Mouse (Mus musculus) cerebellum, adult 11-12 months (tissue): ENCODE data around the gene Rad51c.
"Not testable (repeated sequence)": the region's sequence is repeated elsewhere in the genome, so short reads cannot be mapped to it uniquely, and the experiment has no call there.

Experiments used
- DNase-seq: peaks from one replicate; pipeline ENCODE4 v3.0.0; 2022

Rad51c gene

DNA sequence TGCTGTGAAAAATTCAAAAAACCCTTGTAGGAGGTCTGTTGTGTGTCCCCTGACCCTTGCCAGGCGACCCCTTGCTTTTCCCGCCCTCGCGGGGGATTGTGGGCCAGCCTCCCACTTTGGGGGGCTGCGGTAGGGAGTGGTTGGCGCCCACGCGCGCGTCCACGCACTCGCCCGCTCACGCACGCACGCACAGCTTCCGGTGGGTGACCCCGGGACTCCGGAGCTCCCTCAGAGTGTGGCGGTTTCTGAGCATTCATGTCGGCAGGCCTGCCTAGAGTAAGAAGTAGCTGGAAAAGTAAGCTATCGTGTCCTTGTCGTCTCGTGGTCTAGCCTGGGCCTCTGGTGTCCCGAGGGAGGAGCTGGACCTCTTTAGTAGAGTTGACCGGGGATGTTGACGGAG lies at the start of gene Rad51c, which contains the start of gene Tex14:
Rad51c (minus strand) TSS at position 79 of the 400 bp plus-strand sequence.
Tex14 (plus strand) TSS at position 190 of the 400 bp plus-strand sequence.
- DNase-seq, result peak; percentile 72

DNA sequence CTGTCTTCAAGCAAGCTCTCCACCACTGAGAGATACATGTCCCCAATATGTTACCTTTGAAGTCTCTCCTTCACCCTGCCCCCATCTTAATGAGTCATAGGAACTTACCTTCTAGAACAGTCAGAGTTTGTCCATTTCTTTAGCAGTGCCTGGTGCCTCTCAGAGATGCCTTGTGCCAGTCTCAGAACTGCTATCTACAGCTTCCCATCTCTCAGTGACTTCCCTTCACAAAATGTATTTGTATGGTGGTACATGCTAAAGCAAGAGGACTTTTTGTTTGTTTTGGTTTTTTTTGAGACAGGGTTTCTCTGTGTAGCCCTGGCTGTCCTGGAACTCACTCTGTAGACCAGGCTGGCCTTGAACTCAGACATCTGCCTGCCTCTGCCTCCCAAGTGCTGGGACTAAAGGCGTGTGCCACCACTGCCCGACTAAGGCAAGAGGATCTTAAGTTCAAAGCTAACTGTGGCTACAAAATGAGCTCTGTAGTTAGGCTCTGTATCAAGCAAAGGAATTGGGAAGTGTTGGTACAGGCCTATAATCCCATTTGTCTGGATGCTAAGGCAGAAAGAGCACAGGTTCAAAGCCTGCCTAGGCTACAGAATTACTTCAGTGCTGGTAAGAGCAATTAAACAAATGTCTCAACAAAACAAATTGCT lies 49.4 kb upstream of the Rad51c start:
- no peak for DNase-seq

DNA sequence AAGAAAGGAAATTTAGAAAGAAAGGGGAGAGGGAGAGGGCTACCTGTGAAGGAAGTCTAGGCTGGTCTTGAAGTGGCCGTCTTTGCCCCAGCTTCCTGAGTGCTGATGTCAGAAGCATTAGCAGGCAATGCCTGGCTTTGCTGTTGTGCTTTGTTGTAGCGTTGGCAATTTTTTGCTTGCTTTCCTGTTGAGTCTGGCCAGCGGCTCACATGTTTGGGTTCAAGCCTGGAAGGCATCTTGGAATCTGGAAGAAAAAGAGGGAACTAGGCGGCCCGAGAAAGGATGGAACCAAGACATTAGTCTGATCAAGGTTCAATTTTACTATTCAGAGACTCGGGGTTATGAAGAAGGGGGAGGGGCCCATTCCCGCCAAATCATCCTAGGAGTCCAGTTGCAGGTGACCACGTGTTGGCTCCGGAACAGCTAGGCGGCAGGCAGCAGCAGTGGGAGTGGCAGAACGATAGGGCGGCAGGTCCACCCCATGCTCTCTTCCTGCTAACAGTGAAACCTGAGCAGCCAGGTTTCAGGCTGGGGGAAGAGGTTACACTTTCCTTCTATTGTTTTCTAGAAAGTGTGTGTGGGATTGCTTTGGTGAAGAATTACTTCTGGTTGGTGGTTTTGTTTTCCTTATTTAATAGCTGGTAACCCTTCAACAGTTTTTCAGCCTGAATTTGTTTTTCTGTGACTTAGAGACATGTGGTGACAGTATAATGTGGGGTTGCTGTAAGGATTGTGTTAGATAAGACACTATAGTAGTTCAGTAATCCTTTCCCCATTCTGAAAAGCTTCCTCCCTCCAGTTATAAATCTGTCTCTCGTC lies 48.7 kb upstream of the Rad51c start:
- DNase-seq, result no peak

DNA sequence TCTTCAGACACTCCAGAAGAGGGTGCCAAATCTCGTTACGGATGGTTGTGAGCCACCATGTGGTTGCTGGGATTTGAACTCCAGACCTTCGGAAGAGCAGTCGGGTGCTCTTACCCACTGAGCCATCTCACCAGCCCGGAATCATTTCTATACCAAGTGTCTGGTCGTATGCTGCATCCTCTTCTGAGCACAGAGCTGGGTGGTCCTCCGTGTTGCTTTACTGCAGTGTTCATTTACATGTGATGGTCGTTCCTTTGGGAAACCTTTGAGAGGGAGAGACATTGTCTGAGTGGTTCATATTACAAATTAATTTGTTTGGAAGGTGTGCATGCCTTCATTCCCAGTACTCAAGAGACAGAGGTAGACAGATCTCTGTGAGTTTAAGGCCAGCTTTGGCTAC lies 48.0 kb upstream of the Rad51c start:
- DNase-seq, result not testable (repeated sequence)

DNA sequence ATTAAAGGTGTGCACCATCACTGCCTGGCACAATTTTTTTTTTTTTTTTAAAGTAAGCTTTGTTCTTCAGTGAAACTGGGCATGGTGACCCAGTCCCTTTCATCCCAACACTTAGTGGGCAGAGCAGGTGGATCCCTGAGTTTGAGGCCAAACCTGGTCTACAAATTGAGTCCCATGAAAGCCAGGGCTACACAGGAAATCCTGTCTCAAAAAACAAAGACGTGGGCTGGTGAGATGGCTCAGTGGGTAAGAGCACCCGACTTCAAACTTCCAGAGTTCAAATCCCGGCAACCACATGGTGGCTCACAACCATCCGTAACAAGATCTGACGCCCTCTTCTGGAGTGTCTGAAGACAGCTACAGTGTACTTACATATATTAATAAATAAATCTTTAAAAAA lies 45.1 kb upstream of the Rad51c start:
- DNase-seq, result not testable (repeated sequence)

DNA sequence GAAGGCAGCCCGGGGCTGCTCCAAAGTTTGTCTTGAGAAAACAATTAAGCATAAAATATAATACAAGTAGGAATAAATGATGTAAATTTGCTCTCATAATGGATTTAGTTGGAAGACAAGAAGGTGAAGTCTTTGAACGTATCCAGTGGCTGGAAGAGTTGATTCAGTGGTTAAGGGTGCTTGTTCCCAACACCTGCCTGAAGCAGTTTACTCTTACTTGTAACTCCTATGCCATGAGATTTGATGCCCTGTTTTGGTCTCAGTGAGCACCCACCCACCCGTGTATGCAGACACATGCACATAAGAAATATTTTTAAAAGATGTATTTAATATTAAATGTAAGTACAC lies 44.4 kb upstream of the Rad51c start:
- no peak for DNase-seq

DNA sequence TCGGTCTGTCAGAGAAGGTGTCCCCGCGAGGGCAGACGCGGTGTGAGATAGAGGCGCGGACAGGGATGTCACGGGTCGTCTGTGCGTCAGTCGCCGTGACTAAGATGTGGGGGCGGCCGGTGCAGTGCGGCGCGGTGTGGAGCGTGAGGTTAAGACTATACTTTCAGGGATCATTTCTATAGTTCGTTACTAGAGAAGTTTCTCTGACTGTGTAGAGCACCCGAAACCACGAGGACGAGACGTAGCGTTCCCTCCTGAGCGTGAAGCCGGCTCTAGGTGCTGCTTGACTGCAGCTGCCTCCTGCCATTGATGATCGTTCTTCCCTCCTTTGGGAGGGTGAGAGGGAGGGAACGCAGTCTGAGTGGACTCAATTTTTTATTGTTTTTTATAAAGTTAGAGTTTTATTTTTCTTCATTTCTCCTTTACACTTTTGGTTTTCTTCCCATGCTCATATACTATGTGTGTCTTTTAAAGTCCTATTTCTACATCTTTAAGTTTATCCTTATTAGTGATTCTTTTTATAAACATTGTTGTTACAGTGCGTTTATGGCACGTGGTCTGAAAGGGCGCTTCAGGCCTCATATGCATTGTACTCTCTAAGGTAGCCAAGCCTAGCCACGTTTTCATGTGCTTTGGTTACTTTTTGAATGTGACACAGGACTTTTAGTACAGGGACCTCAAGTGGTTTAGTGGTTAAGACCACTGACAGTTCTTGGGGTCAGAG lies 43.9 kb upstream of the Rad51c start:
- peak; percentile 66 for DNase-seq

DNA sequence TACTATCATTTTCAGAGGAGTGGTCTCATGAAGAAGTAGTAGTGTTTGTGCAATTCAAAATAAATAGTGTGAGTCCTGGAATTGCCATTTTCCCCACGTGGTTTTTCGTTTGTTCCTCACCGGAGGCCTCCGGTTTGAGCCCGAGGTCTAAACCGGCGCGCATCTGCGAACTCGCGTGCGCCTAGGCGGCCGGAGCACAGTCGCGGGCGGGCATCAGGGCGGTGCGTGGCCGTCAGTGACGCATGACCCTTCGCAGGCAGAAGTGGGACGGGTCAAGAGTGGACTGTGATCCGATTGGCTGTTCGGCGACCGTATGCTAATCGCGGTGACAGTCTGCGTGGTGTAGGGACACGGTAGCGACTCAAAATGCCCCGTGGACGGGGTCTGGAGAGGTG lies 43.3 kb upstream of the Rad51c start:
- peak; percentile 98 for DNase-seq

DNA sequence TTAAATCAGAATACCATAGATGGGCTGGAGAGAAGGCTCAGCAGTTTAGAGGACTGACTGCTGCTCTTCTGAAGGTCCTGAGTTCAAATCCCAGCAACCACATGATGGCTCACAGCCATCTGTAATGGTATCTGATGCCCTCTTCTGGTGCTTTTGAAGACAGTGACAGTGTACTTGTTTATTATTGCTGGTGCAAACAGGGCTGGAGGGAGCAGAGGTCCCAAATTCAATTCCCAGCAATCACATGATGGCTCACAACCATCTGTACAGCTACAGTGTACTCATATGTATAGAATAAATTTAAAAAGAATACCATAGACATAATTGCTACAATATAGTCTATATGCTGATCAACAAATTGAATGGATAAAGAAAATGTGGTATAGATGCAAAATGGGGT lies 42.7 kb upstream of the Rad51c start:
- peak; percentile 45 for DNase-seq

DNA sequence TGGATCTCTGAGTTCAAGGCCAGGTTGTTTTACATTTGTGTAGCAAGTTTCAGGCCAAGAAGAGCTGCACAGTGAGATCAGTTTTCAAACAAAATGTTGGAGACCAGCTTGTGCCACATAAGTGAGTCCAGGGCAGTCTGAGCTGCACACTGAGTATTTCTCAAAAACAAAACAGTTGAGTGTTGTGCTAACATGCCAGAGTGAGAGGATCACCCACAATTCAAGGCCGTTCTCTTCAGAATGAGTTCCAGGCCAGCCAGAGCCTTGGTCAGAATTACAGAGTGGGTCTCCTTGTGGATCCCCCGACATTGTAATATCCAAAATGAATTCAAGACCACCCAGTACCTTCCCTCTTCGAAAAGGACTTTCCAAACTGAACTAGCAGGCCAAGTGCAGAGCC lies 41.4 kb upstream of the Rad51c start:
- no peak for DNase-seq

DNA sequence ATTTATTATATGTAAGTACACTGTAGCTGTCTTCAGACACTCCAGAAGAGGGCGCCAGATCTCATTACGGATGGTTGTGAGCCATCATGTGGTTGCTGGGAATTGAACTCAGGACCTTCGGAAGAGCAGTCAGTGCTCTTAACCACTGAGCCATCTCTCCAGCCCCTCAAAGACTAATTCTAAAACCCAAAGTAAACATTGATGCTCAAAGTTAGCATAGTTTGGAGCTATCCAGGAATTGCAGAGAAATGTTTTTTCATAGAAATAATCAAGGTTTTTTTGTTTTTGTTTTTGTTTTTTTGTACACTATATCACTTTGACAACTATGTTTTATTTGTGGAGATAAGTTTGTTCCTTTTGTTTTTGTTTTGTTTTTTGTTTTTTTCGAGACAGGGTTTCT lies 40.8 kb upstream of the Rad51c start:
- DNase-seq, result not testable (repeated sequence)

DNA sequence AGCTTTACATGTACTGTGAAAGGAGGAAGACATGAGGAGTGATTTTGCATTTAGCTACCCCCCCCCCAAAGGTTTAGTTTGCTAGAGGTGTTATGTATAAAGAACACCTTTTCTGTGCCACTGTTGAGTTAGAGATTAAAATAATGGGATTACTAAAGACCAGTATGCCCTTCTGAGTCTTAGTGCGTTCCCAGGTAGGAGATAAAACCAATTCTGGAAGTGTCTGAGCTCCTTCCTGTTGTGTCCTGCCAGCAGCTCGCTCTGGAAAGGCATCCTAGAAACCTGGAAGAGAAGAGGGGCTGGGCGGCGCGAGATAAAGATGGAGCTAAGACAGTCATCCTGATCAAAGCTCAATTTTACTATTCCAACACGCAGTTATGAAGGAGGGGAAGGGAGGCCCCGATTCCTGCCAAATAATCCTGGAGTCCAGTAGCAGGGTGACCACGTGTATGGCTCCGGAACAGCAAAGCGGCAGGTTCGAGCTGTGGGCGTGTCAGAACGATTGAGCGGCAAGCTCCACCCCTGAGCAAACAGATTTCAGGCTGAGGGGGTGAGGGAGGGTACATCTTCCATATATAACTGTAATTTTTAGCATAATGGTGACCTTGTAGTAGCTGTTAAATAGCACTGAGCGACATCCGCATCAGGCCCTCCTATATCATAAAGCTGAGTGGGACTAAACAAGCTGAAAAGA lies 40.1 kb upstream of the Rad51c start:
- DNase-seq, result peak; percentile 49

DNA sequence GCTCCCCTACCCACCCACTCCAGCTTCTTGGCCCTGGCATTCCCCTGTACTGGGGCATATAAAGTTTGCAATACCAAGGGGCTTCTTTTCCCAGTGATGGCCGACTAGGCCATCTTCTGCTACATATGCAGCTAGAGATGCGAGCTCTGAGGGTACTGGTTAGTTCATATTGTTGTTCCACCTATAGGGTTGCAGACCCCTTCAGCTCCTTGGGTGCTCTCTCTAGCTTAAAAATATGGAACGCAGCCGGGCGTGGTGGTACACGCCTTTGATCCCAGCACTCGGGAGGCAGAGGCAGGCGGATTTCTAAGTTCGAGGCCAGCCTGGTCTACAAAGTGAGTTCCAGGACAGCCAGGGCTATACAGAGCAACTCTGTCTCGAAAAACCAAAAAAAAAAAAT lies 39.3 kb upstream of the Rad51c start:
- peak; percentile 41 for DNase-seq

DNA sequence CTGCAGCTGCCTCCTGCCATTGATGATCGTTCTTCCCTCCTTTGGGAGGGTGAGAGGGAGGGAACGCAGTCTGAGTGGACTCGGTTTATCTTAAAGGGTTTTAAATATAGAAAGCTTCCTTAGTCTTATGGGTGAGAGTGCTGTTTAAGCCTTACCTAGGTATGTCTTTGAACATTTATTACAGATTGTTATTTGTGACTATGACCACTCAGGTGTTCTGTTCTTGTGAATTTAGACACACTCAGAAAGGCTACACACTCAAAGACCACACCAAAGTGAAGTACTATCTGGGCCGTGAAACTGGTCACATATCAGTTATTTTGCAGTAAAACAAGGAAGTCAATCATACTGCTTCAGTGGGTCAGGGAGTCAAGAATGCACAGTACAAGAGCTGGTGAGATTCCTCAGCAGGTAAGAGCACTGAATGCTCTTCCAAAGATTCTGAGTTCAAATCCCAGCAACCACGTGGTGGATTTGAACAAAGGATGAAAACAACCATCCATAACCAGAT lies 38.7 kb upstream of the Rad51c start:
- peak; percentile 75 for DNase-seq

DNA sequence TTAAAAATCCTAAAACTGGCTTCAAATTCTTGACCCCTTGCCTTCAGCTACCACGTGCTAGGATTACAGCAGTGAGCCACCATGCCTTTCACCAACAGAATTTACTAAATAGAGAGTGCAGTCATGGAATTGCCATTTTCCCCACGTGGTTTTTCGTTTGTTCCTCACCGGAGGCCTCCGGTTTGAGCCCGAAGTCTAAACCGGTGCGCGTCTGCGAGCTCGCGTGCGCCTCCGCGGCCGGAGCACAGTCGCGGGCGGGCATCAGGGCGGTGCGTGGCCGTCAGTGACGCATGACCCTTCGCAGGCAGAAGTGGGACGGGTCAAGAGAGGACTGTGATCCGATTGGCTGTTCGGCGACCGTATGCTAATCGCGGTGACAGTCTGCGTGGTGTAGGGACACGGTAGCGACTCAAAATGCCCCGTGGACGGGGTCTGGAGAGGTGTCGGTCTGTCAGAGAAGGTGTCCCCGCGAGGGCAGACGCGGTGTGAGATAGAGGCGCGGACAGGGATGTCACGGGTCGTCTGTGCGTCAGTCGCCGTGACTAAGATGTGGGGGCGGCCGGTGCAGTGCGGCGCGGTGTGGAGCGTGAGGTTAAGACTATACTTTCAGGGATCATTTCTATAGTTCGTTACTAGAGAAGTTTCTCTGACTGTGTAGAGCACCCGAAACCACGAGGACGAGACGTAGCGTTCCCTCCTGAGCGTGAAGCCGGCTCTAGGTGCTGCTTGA lies 38.1 kb upstream of the Rad51c start:
- DNase-seq, result peak; percentile 90

DNA sequence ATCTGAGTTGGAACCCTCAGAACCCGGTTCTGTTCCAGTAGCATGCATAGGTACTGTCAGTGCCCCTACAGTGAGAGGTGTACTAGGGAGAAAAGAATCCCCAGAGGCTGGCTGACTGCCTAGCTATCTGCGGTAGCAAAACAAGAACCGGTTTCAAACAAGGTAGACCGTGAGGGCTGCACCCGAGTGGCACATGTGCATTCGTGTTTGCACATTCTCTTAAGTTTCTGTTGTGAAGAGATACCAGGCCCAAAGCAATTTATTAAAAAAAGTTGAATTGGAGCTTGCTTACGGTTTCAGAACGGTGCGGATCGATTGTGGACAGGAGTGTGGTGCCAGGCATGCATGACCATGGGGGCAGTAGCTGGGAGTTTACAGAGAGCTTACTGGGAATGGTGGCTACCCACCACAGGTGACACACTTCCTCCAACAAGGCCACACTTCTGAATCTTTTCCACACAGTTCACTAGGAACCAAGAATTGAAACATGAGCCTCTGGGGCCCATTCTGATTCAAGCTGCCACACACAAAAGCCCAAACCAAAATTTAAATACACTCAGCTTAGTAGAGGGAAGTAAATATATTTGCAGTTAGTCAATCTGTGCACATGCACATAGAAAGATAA lies 35.2 kb upstream of the Rad51c start:
- DNase-seq, result no peak

DNA sequence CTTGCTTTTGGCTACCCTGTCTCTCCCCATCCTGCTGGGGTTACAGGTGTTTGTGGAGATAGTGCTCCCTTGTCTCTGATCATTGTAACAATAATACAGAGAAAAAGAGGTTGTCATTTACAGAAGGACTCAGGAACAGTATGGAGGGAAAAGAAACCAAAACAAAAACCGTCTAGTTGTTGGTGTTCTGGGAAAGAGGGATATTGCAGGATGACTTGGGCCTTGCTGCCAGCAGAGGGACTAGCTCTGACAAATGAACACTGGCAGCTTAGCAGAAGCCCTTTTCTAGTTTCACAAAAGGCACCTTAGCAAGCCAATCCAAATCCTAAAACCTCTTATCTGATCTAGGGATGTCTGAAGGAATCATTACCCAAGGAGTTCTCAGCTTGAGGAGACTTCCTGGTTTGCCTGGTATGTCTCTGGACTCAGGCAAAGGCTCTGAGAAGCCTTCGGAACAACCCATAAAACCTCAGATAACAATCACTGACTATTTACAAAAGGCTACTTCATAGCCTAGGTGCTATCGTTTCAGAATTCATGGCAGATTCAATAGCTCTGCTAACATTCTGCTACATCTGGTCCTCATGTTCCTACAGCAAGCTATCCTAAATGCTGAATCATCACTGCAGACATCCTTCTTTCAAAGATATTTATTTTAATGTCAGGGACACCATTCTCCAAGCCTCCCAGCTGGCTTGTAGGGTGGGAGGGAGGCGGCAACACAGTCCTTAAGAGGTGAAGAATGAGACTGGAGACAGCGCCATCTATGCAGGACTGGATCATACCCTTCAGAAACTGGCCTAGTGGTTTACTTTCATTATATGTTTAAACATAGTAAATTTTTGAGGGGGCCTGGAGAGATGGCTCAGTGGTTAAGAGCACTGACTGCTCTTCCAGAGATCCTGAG lies 31.8 kb upstream of the Rad51c start:
- DNase-seq, result no peak

DNA sequence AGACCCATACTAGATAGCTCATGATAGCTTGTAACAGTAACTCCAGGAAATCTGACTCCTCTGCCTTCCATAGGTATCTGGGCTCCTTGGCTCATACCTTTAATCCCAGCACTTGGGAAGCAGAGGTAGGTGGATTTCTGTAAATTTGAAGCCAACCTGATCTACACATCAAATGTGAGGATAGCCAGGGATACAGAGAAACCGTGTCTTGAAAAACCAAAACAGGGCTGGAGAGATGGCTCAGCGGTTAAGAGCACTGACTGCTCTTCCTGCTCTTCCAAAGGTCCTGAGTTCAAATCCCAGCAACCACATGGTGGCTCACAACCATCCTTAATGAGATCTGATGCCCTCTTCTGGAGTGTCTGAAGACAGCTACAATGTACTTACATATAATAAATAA lies 30.4 kb upstream of the Rad51c start:
- DNase-seq, result not testable (repeated sequence)

DNA sequence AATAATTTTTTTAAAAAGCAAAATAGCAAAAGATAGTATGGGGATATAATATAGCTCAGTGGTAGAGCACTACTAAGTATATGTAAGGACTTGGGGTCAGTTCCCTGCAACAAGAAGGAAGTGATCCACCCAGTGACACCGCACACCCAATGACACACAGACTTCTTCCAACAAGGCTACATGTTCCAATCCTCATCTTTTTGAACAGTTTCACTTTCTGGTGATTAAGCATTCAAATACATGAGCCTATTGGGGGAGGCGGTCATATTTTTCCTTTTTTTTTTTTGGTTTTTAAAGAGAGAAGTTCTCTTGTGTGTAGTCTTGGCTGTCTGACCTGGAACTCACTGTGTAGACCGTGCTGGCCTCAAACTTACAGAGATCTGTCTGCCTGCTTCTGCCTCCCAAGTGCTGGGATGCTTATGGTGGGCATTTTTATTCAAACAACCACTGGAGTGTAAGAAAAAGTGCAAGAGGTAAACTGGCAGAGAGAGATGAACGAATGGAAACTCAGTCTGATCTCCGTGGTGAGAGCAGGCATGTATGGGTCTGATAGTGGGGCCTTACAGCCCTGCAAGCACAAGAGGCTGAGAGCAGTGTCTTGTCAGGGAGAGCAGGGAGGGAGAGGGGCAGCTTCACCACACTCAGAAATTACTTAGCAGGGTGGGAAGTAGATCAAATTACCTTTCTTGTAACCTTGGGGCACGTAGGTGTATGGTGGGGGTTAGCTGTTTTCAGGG lies 28.3 kb upstream of the Rad51c start:
- no peak for DNase-seq

DNA sequence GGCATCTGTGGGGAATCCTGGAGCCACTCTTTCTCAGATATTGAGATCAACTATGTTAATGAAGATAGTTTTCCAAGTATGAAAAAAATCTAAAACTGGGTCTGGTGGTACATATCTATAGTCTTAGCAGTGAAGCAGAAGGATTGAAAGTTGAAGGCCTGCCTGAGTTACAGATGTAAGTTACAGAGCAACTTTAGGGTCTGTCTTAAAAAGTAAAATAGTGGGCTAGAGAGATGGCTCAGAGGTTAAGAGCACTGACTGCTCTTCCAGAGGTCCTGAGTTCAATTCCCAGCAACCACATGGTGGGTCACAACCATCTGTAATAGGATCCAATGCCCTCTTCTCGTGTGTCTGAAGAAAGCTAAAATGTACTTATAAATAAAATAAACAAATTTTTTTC lies 27.7 kb upstream of the Rad51c start:
- DNase-seq, result no peak
